Mouse (Mus musculus): ENCODE measurements around the gene Pgc.

DNA sequence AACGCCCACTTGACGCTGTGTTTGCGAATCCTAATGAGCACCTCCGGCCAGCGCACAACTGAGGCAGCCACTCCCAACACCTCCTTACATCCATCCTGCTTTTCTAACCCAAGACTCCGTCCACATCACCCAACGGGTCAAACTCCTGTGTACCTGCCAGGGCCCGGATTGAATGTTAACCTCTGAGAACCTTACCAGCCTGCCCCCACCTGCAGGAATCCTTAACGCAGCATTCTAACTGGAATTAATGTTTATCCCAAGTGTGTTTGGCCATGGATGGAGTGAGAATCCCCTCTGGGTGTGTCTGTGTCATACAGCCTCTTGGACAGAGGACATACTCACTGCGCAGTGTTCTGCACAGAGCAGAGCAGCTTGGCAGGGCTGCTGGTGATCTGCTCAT, 28.5 kb upstream of the Pgc start:
- TF ChIP-seq TCF12 (IDR thresholded peaks at IDR 0.05; ENCODE audit: insufficient read depth, poor library complexity, severe bottlenecking) (no peak), POLR2A (IDR thresholded peaks at IDR 0.05; ENCODE audit: insufficient read length, low read depth) (no peak), E2F4 (IDR thresholded peaks at IDR 0.05; ENCODE audit: insufficient read depth) (no peak), POLR2AphosphoS2 (IDR thresholded peaks at IDR 0.05; ENCODE audit: insufficient read length, low read depth) (no peak), MAX (IDR thresholded peaks at IDR 0.05; ENCODE audit: low read depth) (no peak), TCF3 (IDR thresholded peaks at IDR 0.05; ENCODE audit: insufficient read length, low read depth) (no peak)
